28 mouse cellular contexts compared by ENCODE assay signal in genomic region chr11:98696454-98697216, GRCm38 (mm10). TPM values are rescaled to one million over a fixed set of nuclear protein-coding genes. Genes with fewer than 3 reads are reported as not detected.
A peak's percentile ranks its signal among the peaks of the same experiment; 100 is the strongest.
DNase-seq lines count a peak whose midpoint lies in the region; ATAC-seq and TF ChIP-seq lines count a peak whose summit lies in the region.
"Had no signal": no experiment of that assay in that cellular context is flagged by ENCODE, and none has a peak within 500 bp of the region (broad histone marks: within the 10 kb centered on the region; RNA-seq: fewer than 3 reads in every experiment).

No protein-coding gene starts in this region.

- H3K27ac ChIP-seq in heart, adult 2 months: no peak overlapping the region
- H3K27ac ChIP-seq in kidney, embryonic 15.5 days: peak overlapping the region; percentile 5
- H3K27ac ChIP-seq in kidney, embryonic 14.5 days (ENCODE audit: low read depth, low read length): no peak overlapping the region
- H3K27ac ChIP-seq in stomach, postnatal 0 days (replicated peaks): no peak overlapping the region
- H3K27ac ChIP-seq: heart, embryonic 13.5 days; hindbrain, embryonic 10.5 days; hindbrain, postnatal 0 days; limb, embryonic 13.5 days; liver, embryonic 13.5 days; neural tube, embryonic 12.5 days had no signal

- TF ChIP-seq EP300 in heart, adult 2 months (IDR thresholded peaks at IDR 0.05; ENCODE audit: insufficient read depth, low read depth, low read length): 0 out of 2 replicates have a peak, but pooled peaks have one; percentile 18
- TF ChIP-seq EP300 in stomach, postnatal 0 days (optimal IDR thresholded peaks at IDR 0.05): no peak

- no peak for TF ChIP-seq POLR2A in heart, adult 2 months (IDR thresholded peaks at IDR 0.05; ENCODE audit: insufficient read depth, low read depth, low read length)

- intact Hi-C loops in heart, adult 2 months (cut with DNase I): no loop called here

- H3K9me3 ChIP-seq in kidney, embryonic 15.5 days (replicated peaks): no peaks in the 10 kb centered on the region
- no peaks in the 10 kb centered on the region for H3K9me3 ChIP-seq in kidney, embryonic 14.5 days (ENCODE audit: control insufficient read depth, low read length)
- H3K9me3 ChIP-seq in stomach, postnatal 0 days (ENCODE audit: control insufficient read depth, low read length): no peaks in the 10 kb centered on the region
- H3K9me3 ChIP-seq: heart, embryonic 13.5 days; hindbrain, embryonic 10.5 days; limb, embryonic 13.5 days; liver, embryonic 13.5 days; neural tube, embryonic 12.5 days had no signal

- DNase-seq in heart, adult 2 months: peak in 1 of 2 experiments; percentile 21
- DNase-seq in heart, adult 18-20 months: no peak
- peak; percentile 29 for DNase-seq in right cerebral cortex, postnatal 4 days
- DNase-seq in right cerebral cortex, postnatal 10 days (ENCODE audit: low spot score in 2 of 2): no peak
- DNase-seq in stomach, postnatal 0 days (ENCODE audit: low spot score): peak; percentile 21
- DNase-seq in neural tube, embryonic 10.5 days (ENCODE audit: extremely low spot score, low spot score): no peak
- DNase-seq: adrenal gland, postnatal 10 days; B cell, adult 2 months; layer of hippocampus, adult 9-11 months; liver, embryonic 13.5 days; lung, embryonic 14.5 days; lung, postnatal 4 days; thymus, adult 18-20 months; thymus, postnatal 4 days had no signal

- H3K27me3 ChIP-seq in heart, adult 2 months (ENCODE audit: control insufficient read depth, insufficient read depth, low read length): no peaks in the 10 kb centered on the region
- no peaks in the 10 kb centered on the region for H3K27me3 ChIP-seq in kidney, embryonic 15.5 days
- H3K27me3 ChIP-seq in kidney, embryonic 14.5 days (ENCODE audit: control insufficient read depth, insufficient read depth, low read length): no peaks in the 10 kb centered on the region
- H3K27me3 ChIP-seq in stomach, postnatal 0 days (ENCODE audit: control insufficient read depth, insufficient read depth, low read length): no peaks in the 10 kb centered on the region
- H3K27me3 ChIP-seq: liver, embryonic 13.5 days; neural tube, embryonic 12.5 days; Patski had no signal

- TF ChIP-seq CTCF in heart, adult 2 months (IDR thresholded peaks at IDR 0.05): no peak
- TF ChIP-seq CTCF in stomach, postnatal 0 days (IDR thresholded peaks at IDR 0.05; ENCODE audit: low read depth): no peak

- H3K9ac ChIP-seq in heart, adult 2 months (ENCODE audit: low read depth, low read length): no peak overlapping the region
- no peak overlapping the region for H3K9ac ChIP-seq in kidney, embryonic 15.5 days
- H3K9ac ChIP-seq in kidney, embryonic 14.5 days (ENCODE audit: low read depth, low read length): no peak overlapping the region
- H3K9ac ChIP-seq in stomach, postnatal 0 days (ENCODE audit: low read length): no peak overlapping the region
- H3K9ac ChIP-seq: heart, embryonic 13.5 days; limb, embryonic 13.5 days; liver, embryonic 13.5 days; lung, embryonic 14.5 days; neural tube, embryonic 12.5 days had no signal

- H3K4me1 ChIP-seq in heart, adult 2 months (ENCODE audit: control insufficient read depth, insufficient read depth, low read length): peaks cover 4% of the 10 kb centered on the region
- H3K4me1 ChIP-seq in kidney, embryonic 15.5 days: peaks cover 45% of the 10 kb centered on the region
- H3K4me1 ChIP-seq in kidney, embryonic 14.5 days (ENCODE audit: control insufficient read depth, insufficient read depth, low read length): 0 out of 2 replicates have a peak, but pooled peaks cover 5% of the 10 kb centered on the region
- no peaks in the 10 kb centered on the region for H3K4me1 ChIP-seq in stomach, postnatal 0 days (replicated peaks; ENCODE audit: control insufficient read depth, insufficient read depth)
- H3K4me1 ChIP-seq: liver, embryonic 13.5 days; neural tube, embryonic 12.5 days had no signal

- no peak overlapping the region for H3K4me2 ChIP-seq in kidney, embryonic 15.5 days
- H3K4me2 ChIP-seq in kidney, embryonic 14.5 days (replicated peaks; ENCODE audit: low read depth, low read length): no peak overlapping the region
- no peak overlapping the region for H3K4me2 ChIP-seq in stomach, postnatal 0 days (replicated peaks; ENCODE audit: low read depth)
- H3K4me2 ChIP-seq: heart, embryonic 13.5 days; limb, embryonic 13.5 days; liver, embryonic 13.5 days; lung, embryonic 14.5 days; neural tube, embryonic 12.5 days had no signal

- ATAC-seq in kidney, embryonic 15.5 days (replicated peaks; ENCODE audit: low FRiP score): no peak
- no peak for ATAC-seq in kidney, embryonic 14.5 days (ENCODE audit: low FRiP score, low TSS enrichment)
- peak; percentile 6; the same call in 1 of the 2 replicates for ATAC-seq in stomach, postnatal 0 days (ENCODE audit: low FRiP score, low TSS enrichment)
- ATAC-seq: activated CD4-positive, CD25-positive, alpha-beta regulatory T cell, adult 4 months; hindbrain, postnatal 0 days; Patski had no signal

- no peaks in the 10 kb centered on the region for H3K36me3 ChIP-seq in heart, adult 2 months (ENCODE audit: control insufficient read depth, insufficient read depth, low read length)
- peaks cover 47% of the 10 kb centered on the region for H3K36me3 ChIP-seq in kidney, embryonic 15.5 days
- peaks cover 52% of the 10 kb centered on the region for H3K36me3 ChIP-seq in kidney, embryonic 14.5 days (ENCODE audit: control insufficient read depth, insufficient read depth, low read length)
- H3K36me3 ChIP-seq in stomach, postnatal 0 days (ENCODE audit: control insufficient read depth, insufficient read depth, low read length): peaks cover 29% of the 10 kb centered on the region

- 72% methylated on average over 14 of the region's 14 CpGs for WGBS in heart, adult 2 months
- 82% methylated on average over 14 of the region's 14 CpGs for WGBS in kidney, embryonic 15.5 days
- WGBS in kidney, embryonic 14.5 days: 80% methylated on average over 14 of the region's 14 CpGs
- 69% methylated on average over 14 of the region's 14 CpGs for WGBS in stomach, postnatal 0 days

- H3K79me2 ChIP-seq in heart, adult 2 months (replicated peaks; ENCODE audit: control insufficient read depth, insufficient read depth, low read length): no peaks in the 10 kb centered on the region

- no peak overlapping the region for H3K4me3 ChIP-seq in heart, adult 2 months
- no peak overlapping the region for H3K4me3 ChIP-seq in kidney, embryonic 15.5 days (replicated peaks)
- H3K4me3 ChIP-seq in kidney, embryonic 14.5 days (ENCODE audit: low read length): no peak overlapping the region
- H3K4me3 ChIP-seq in stomach, postnatal 0 days (ENCODE audit: low read depth, low read length): no peak overlapping the region
- H3K4me3 ChIP-seq: heart, embryonic 13.5 days; hindbrain, embryonic 10.5 days; limb, embryonic 13.5 days; liver, embryonic 13.5 days; neural tube, embryonic 12.5 days had no signal

RNA-seq across cellular contexts. Expression of gene Csf3, which starts 4.4 kb away (rescaled TPM):
- not detected for total RNA-seq in heart, adult 2 months (2021)
- polyA plus RNA-seq in heart, adult 2 months (2012; rRNA removed): not detected in 2 replicates
- total RNA-seq in heart, adult 18-20 months (2021): not detected
- polyA plus RNA-seq in kidney, embryonic 15.5 days (2015; fragmentation: Nextera tagmentation; extraction: Ambion mirVana): 0.23 TPM in 1 of 2 replicates, not detected in the other
- not detected in 2 replicates for polyA plus RNA-seq in kidney, embryonic 14.5 days (2014; fragmentation: Nextera tagmentation; extraction: Ambion mirVana)
- 0.08 and 0.11 TPM in 2 replicates for polyA plus RNA-seq in stomach, postnatal 0 days (2015; fragmentation: Nextera tagmentation; extraction: Ambion mirVana)
- total RNA-seq: adrenal gland, postnatal 10 days; gastrocnemius, adult 8-10 months; hindbrain, postnatal 0 days; left cerebral cortex, postnatal 10 days had no signal
- polyA plus RNA-seq: activated CD4-positive, CD25-positive, alpha-beta regulatory T cell, adult 4 months; forebrain, embryonic 11.5 days; heart, embryonic 13.5 days; hindbrain, embryonic 10.5 days; hindbrain, postnatal 0 days; limb, embryonic 13.5 days; liver, embryonic 13.5 days; lung, embryonic 14.5 days; neural tube, embryonic 12.5 days; stomach, embryonic 14.5 days had no signal

RNA-seq across cellular contexts. Expression of gene Psmd3, which starts 14.3 kb away (rescaled TPM):
- total RNA-seq in heart, adult 2 months (2021): 100 to 1,000 TPM in 1 of 2 experiments, 10 to 100 TPM in 1; 89.5 to 105 TPM
- 144 and 173 TPM in 2 replicates for polyA plus RNA-seq in heart, adult 2 months (2012; rRNA removed)
- total RNA-seq in heart, adult 18-20 months (2021): 100 to 1,000 TPM in 1 of 2 experiments, 10 to 100 TPM in 1; 99.2 to 107 TPM
- 262 and 280 TPM in 2 replicates for polyA plus RNA-seq in kidney, embryonic 15.5 days (2015; fragmentation: Nextera tagmentation; extraction: Ambion mirVana)
- 181 and 187 TPM in 2 replicates for polyA plus RNA-seq in kidney, embryonic 14.5 days (2014; fragmentation: Nextera tagmentation; extraction: Ambion mirVana)
- 120 and 122 TPM in 2 replicates for polyA plus RNA-seq in stomach, postnatal 0 days (2015; fragmentation: Nextera tagmentation; extraction: Ambion mirVana)

RNA-seq across cellular contexts. Expression of gene Gsdma, which starts 32.5 kb away (rescaled TPM):
- total RNA-seq in heart, adult 2 months (2021): not detected
- 0.04 TPM in 1 of 2 replicates, not detected in the other for polyA plus RNA-seq in heart, adult 2 months (2012; rRNA removed)
- under 1 TPM; 0.10 TPM for total RNA-seq in heart, adult 18-20 months (2021)
- 0.06 and 0.13 TPM in 2 replicates for polyA plus RNA-seq in kidney, embryonic 15.5 days (2015; fragmentation: Nextera tagmentation; extraction: Ambion mirVana)
- 0.16 TPM in 1 of 2 replicates, not detected in the other for polyA plus RNA-seq in kidney, embryonic 14.5 days (2014; fragmentation: Nextera tagmentation; extraction: Ambion mirVana)
- polyA plus RNA-seq in stomach, postnatal 0 days (2015; fragmentation: Nextera tagmentation; extraction: Ambion mirVana): 79.6 and 83.7 TPM in 2 replicates
- total RNA-seq: adrenal gland, postnatal 10 days; hindbrain, postnatal 0 days had no signal
- polyA plus RNA-seq: forebrain, embryonic 11.5 days; liver, embryonic 13.5 days; lung, embryonic 14.5 days; neural tube, embryonic 12.5 days; spleen, adult 2 months had no signal

RNA-seq across cellular contexts. Expression of gene Med24, which starts 32.6 kb away (rescaled TPM):
- 10 to 100 TPM; 41.6 to 48.1 TPM for total RNA-seq in heart, adult 2 months (2021)
- 54.5 and 65.2 TPM in 2 replicates for polyA plus RNA-seq in heart, adult 2 months (2012; rRNA removed)
- 10 to 100 TPM; 42.0 to 44.2 TPM for total RNA-seq in heart, adult 18-20 months (2021)
- 58.2 and 64.7 TPM in 2 replicates for polyA plus RNA-seq in kidney, embryonic 15.5 days (2015; fragmentation: Nextera tagmentation; extraction: Ambion mirVana)
- 39.5 and 59.1 TPM in 2 replicates for polyA plus RNA-seq in kidney, embryonic 14.5 days (2014; fragmentation: Nextera tagmentation; extraction: Ambion mirVana)
- 16.5 and 18.7 TPM in 2 replicates for polyA plus RNA-seq in stomach, postnatal 0 days (2015; fragmentation: Nextera tagmentation; extraction: Ambion mirVana)

RNA-seq across cellular contexts. Expression of gene Thra, which starts 43.8 kb away (rescaled TPM):
- 100 to 1,000 TPM; 103 to 105 TPM for total RNA-seq in heart, adult 2 months (2021)
- 89.4 and 104 TPM in 2 replicates for polyA plus RNA-seq in heart, adult 2 months (2012; rRNA removed)
- 100 to 1,000 TPM in 1 of 2 experiments, 10 to 100 TPM in 1; 99.7 to 103 TPM for total RNA-seq in heart, adult 18-20 months (2021)
- polyA plus RNA-seq in kidney, embryonic 15.5 days (2015; fragmentation: Nextera tagmentation; extraction: Ambion mirVana): 21.7 and 26.9 TPM in 2 replicates
- 28.0 and 31.8 TPM in 2 replicates for polyA plus RNA-seq in kidney, embryonic 14.5 days (2014; fragmentation: Nextera tagmentation; extraction: Ambion mirVana)
- polyA plus RNA-seq in stomach, postnatal 0 days (2015; fragmentation: Nextera tagmentation; extraction: Ambion mirVana): 24.0 and 24.5 TPM in 2 replicates

Comparison
In these comparisons a context has a peak if more than half of its experiments do, and no peak if none do; other contexts are left out.
1. DNase-seq: peak in right cerebral cortex, postnatal 4 days (single experiment) and stomach, postnatal 0 days (single experiment); none in heart, adult 18-20 months (0 of 2), right cerebral cortex, postnatal 10 days (0 of 2) and neural tube, embryonic 10.5 days (single experiment).
2. RNA of gene Gsdma, which starts 32.5 kb away (polyA plus RNA-seq): 79.6 to 83.7 TPM in stomach, postnatal 0 days; 0.06 to 0.13 TPM in kidney, embryonic 15.5 days, 0.16 TPM in kidney, embryonic 14.5 days and 0.04 TPM in heart, adult 2 months; every median in the first group is over 10 times any median in the second.